Mouse (Mus musculus) embryonic fibroblast, embryonic 13.5 days (primary cell): ENCODE data around the gene Dlx6. TPM values are rescaled to one million over a fixed set of nuclear protein-coding genes. Genes with fewer than 3 reads are reported as not detected.

ENCODE experiments used
- H3K27ac ChIP-seq: 2 replicates; pipeline ENCODE4 v1.5.1; 2012; ENCODE audit warnings: low read length, control low read depth, inconsistent platforms; ENCODE audit not compliant: insufficient read depth
- H3K4me1 ChIP-seq: 2 replicates; pipeline ENCODE4 v1.6.1; 2011; ENCODE audit warnings: low read length; ENCODE audit not compliant: control insufficient read depth, insufficient read depth
- H3K4me3 ChIP-seq: 2 replicates; pipeline ENCODE4 v1.5.1; 2011; ENCODE audit warnings: mild to moderate bottlenecking, control low read depth, low read length; ENCODE audit not compliant: insufficient read depth
- CTCF ChIP-seq: IDR thresholded peaks from 2 replicates; pipeline ENCODE4 v1.5.1; 2011; ENCODE audit warnings: mild to moderate bottlenecking, control low read depth, low read length, moderate library complexity, borderline replicate concordance; ENCODE audit not compliant: insufficient read depth
- POLR2A ChIP-seq: IDR thresholded peaks from 2 replicates; pipeline ENCODE4 v1.6.1; 2011; ENCODE audit warnings: low read depth, mild to moderate bottlenecking, control low read depth, low read length, moderate library complexity
- polyA plus RNA-seq: library from polyadenylated mRNA; stranded (reverse); fragments of >200 nt; gene quantifications from 2 replicates; pipeline ENCODE4 v1.2.4, GENCODE M21; 2011; ENCODE audit warnings: low read depth; ENCODE audit not compliant: missing spikeins, insufficient read length

Gene Dlx6
- polyA plus RNA-seq, 1 experiment = 1.0 TPM

DNA sequence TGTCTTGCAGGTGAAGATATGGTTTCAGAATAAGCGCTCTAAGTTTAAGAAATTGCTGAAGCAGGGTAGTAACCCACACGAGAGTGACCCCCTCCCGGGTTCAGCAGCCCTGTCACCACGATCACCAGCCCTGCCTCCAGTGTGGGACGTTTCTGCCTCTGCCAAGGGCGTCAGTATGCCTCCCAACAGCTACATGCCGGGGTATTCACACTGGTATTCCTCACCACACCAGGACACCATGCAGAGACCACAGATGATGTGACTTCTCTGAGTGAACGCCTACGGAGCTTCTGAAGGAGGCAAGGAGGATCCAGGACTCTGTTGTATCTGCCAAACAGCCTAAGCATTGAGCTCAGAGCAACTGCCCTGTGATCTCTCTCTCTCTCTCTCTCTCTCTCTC lies 3.9 kb downstream of the Dlx6 start:
- Histone ChIP-seq H3K4me3 (no peak overlapping the region), H3K27ac (no peak overlapping the region), H3K4me1 (no peaks in the 10 kb centered on the region)
- TF ChIP-seq POLR2A (no peak), CTCF (no peak)

DNA sequence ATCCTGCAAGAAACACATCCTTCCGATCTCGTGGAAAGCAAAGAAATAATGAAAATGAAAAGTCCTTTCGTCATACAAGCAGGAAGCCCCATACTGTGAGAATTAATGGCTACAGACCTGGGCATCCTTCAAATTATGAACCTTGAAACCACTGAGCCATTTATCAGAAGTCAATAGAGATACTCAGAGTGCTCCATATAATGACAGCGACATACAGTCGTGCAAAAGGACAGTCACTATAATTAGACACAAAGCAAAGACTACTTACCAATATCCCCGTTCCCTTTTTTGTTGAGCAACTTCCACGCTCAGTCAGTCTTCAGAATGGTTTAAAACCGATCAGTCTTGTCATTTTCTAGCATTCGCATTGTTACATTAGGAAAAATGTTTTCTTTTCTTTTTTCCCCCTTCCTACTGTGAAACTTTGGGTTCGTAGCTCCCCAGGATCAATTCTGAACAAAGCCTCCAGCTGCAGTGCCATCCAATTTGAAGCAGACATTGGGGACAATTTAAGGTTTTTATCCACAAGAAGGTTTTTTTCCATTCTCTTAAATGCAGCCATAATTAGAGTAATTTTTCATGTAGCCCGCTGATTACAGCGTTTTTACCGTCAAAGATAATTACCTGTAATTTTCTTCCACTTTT lies 6.0 kb downstream of the Dlx6 start:
- TF ChIP-seq POLR2A (no peak), CTCF (no peak)
- no peak overlapping the region for H3K27ac ChIP-seq
- H3K4me3 ChIP-seq = no peak overlapping the region

DNA sequence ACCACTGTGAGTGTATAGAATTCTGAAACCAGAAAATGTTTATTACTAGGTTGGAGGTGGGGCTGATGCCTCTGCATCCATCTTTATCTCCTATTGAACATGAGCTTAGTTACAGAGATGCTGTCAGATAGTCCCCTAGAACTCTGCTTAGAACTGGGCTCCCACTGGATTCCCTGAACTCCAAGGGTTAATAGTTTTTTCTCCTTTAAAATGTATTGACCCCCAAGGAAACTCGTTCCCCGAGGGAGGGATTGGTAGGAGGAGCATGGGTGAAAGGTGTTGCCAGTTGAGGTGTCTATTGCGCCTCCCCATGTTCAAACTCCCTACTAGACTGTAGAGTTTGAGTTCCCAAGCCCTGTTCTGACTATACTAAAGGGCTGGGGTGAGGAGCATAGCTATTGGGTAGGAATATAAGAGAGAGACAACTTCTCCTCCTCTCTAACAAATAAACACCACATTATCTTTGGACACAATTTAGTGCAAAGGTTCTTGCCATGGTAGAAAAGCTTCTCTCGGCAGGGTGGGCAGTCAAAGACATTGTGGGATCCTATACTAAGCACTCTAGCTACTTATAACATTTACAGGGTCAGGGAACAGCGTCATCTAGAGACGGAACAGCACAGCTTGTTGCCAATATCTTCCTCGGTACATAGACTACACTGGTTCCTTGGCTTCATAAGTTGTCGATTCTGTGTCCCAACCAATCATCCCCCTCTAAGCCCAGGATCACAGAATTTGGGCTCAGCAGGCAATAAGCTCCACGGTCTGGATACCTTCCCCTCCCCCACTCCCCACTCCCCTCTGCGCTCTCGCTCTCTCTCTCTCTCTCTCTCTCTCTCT lies 7.0 kb downstream of the Dlx6 start:
- Histone ChIP-seq H3K4me1 (no peaks in the 10 kb centered on the region), H3K27ac (no peak overlapping the region), H3K4me3 (no peak overlapping the region)
- TF ChIP-seq CTCF = no peak
- TF ChIP-seq POLR2A = no peak

More for the DNA sequence above, 6.0 kb downstream of the Dlx6 start:
- no peaks in the 10 kb centered on the region for H3K4me1 ChIP-seq

DNA sequence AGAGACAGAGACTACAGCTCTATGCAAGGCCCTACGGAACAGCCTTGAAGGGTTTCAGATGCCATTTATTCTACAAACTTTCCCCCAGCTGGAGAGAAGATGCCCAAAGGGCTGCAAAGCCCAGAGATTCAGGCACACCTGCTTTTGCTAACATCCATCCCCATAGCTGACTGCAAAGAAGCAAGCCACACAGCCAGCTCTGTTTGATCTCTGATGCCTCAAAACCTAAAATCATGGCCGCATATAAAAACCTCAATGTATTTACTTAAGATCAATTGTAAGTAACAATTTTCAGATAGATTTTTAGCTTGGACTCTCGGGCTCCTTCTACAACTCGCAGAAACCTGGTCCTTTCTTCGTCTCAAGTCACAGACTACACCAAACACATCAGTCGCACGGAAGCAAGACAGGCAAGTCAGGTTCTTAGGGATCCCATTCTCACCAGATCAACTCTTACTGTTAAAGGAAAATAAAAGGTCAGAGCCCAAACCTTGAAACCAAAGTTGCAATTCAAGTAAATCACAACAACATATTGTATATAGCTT lies 7.8 kb downstream of the Dlx6 start:
- Histone ChIP-seq H3K4me3 (no peak overlapping the region), H3K4me1 (no peaks in the 10 kb centered on the region), H3K27ac (no peak overlapping the region)
- TF ChIP-seq POLR2A = no peak
- TF ChIP-seq CTCF = no peak

DNA sequence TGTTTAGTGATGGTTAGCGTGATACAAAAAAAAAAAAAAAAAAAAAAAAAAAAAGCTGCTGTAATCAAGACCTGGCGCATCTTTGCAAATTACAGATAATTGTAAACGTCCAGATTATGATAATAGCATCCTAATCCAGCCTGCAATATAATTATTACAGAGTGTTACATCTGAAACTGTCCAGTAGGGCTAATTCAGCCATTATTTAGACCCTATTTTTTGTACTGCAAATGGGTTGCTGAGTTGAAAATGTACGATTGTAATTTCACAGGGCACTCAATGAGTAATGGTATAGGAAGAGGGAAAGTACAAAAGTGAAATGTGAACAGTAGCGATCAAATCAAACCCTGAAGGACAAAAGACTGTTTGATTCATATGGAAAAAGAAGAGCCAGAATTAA lies 8.6 kb downstream of the Dlx6 start:
- no peak overlapping the region for H3K27ac ChIP-seq
- TF ChIP-seq POLR2A (no peak), CTCF (no peak)
- H3K4me1 ChIP-seq = no peaks in the 10 kb centered on the region
- no peak overlapping the region for H3K4me3 ChIP-seq

DNA sequence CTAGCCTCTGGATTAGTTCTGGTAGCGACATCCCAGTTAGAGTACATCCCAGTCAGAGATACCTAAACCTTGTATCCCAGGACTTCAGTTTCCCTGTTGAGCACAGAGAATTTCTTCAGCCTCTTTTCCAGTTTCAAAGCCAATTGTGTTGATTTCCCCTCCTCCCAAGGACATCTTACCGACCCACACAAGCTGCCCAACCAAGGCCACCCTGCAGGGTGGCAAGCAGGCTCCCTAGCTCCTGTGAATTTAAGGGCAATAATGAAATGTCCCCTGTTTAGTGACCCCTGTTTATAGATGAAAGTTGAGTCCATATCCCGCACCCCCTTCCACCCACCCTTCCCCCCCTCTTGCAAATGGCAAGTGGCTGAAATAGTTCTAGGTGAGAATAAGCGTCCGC lies 9.7 kb downstream of the Dlx6 start:
- H3K4me3 ChIP-seq = no peak overlapping the region
- H3K4me1 ChIP-seq = no peaks in the 10 kb centered on the region
- H3K27ac ChIP-seq = no peak overlapping the region
- TF ChIP-seq POLR2A (no peak), CTCF (no peak)

DNA sequence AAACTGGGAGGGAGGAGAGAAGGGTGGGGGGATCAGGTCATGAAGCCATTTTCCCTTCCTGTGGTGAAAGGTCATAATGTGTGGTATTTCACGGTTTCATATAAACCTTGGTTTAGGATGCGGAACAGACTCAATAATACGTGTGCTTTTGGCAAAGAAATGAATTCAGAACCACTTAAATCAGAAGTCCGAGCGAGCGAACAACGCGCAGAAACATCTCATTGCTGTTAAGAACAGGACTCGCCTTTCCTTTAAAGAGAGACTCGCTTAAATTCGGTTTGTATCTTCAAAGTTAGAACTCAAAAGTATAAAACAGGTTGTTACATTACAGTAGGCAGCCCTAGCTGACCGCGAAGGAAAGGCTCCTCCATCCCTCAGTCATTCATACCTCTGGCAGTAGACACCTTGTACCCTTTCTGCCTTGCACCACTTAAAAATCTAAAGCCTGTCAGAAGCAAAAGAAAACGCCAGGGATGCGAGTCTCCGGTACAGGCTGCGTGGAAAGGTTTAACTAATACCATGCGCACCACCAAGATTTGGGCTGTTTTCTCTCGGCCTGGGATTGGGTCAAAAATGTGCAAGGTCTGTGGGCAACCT lies 10.4 kb downstream of the Dlx6 start:
- TF ChIP-seq CTCF (no peak), POLR2A (no peak)
- Histone ChIP-seq H3K27ac (no peak overlapping the region), H3K4me3 (no peak overlapping the region), H3K4me1 (no peaks in the 10 kb centered on the region)

DNA sequence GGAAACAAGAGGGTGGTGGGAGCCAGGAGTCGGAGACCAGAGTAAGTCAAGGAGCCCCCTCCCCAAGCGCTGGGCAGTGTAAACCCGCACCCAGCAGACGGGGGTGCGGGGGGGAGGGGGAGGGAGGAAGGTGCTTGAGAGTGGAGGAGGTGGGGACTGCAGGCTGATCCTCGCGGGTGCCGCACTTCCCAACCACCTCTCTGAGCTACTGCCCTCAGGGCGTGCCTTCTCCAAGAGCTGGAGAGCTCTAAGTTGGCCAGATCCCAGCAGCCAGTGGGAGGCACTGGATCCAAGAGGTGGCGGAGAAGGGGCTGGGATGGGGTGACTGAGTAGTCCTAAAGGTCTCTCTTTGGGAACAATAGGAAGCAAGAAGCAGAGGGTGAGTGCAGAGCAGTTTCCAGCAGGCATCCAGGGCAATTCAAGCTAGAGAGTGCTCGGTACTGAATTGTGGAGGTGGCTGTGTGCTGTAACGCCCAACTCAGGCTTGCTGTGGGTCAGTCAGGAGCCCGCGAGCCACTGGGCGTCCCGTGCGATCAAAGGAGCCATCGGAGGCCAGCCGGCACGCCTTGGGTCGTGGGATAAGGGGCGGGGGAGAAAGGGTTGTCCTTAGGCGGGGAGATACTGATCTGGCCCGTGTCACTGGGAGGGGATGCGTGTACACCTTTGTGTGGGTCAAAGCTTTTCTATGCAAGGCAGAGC lies 11.1 kb downstream of the Dlx6 start:
- Histone ChIP-seq H3K4me1 (no peaks in the 10 kb centered on the region), H3K27ac (no peak overlapping the region), H3K4me3 (no peak overlapping the region)
- TF ChIP-seq CTCF (no peak), POLR2A (no peak)

DNA sequence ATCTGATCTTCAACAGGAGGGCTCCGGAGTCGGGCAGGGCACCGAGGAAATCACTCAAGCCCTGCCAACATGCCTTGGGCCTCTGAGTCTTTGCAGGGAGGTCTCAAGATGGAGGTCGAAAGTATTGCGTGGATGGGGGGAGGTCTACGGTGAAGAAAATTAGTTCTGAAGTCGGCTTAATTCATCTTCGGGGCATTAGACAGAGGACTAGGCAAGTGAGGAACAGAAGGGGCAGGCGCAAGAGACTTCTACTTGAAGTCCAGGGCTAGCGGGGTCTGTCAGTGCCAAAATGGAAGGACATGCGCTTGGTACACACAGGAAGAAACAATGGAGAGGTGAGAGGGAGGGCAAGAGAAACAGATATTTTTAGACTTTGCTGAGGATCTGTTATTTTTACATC lies 12.0 kb downstream of the Dlx6 start:
- Histone ChIP-seq H3K4me1 (no peaks in the 10 kb centered on the region), H3K27ac (no peak overlapping the region), H3K4me3 (no peak overlapping the region)
- TF ChIP-seq CTCF = no peak
- no peak for TF ChIP-seq POLR2A
